Mouse (Mus musculus) midbrain, embryonic 14.5 days (tissue): ENCODE results near the gene Rgs9bp. TPM values are rescaled to one million over a fixed set of nuclear protein-coding genes. Genes with fewer than 3 reads are reported as not detected.
"Not testable (repeated sequence)": the region's sequence is repeated elsewhere in the genome, so short reads cannot be mapped to it uniquely, and the experiment has no call there.

Source experiments
- ATAC-seq: fragments of 200-750 bp; cut with Nextera tagmentation; 2 replicates; pipeline ENCODE4 v1.8.0; 2017; ENCODE audit warnings: moderate number of reproducible peaks, moderate library complexity; ENCODE audit not compliant: low FRiP score, low TSS enrichment
- DNase-seq: peaks from one replicate; pipeline ENCODE4 v3.0.0-alpha.2; 2015
- H3K27ac ChIP-seq: fragments of 300-500 bp; sonication (generic); replicated peaks from 2 replicates; pipeline ENCODE4 v1.5.1; 2014; ENCODE audit warnings: mild to moderate bottlenecking, low read depth, low read length, moderate library complexity
- H3K27me3 ChIP-seq: fragments of 300-500 bp; sonication (generic); 2 replicates; pipeline ENCODE4 v1.6.1; 2014; ENCODE audit warnings: low read length, control low read depth, mixed read lengths; ENCODE audit not compliant: control insufficient read depth, insufficient read depth
- H3K36me3 ChIP-seq: fragments of 300-500 bp; sonication (generic); 2 replicates; pipeline ENCODE4 v1.6.1; 2014; ENCODE audit warnings: low read length, control low read depth; ENCODE audit not compliant: control insufficient read depth, insufficient read depth
- H3K4me1 ChIP-seq: fragments of 300-500 bp; sonication (generic); 2 replicates; pipeline ENCODE4 v1.6.1; 2014; ENCODE audit warnings: mild to moderate bottlenecking, antibody characterized with exemption, low read length, control low read depth; ENCODE audit not compliant: control insufficient read depth, insufficient read depth
- H3K4me2 ChIP-seq: fragments of 300-500 bp; sonication (generic); 2 replicates; pipeline ENCODE4 v1.6.1; 2014; ENCODE audit warnings: mild to moderate bottlenecking, low read length, moderate library complexity
- H3K4me3 ChIP-seq: fragments of 300-500 bp; sonication (generic); replicated peaks from 2 replicates; pipeline ENCODE4 v1.5.1; 2014; ENCODE audit warnings: low read depth, low read length
- H3K9ac ChIP-seq: fragments of 300-500 bp; sonication (generic); replicated peaks from 2 replicates; pipeline ENCODE4 v1.6.1; 2014; ENCODE audit warnings: mild to moderate bottlenecking, low read length, moderate library complexity
- H3K9me3 ChIP-seq: fragments of 300-500 bp; sonication (generic); 2 replicates; pipeline ENCODE4 v1.6.1; 2016; ENCODE audit warnings: low read length, control low read depth, mixed read lengths; ENCODE audit not compliant: control insufficient read depth
- WGBS: fragments of 180-500 bp; shearing (Covaris S2); extraction: QIAGEN DNeasy Blood & Tissue Kit; methylation state at CpG from one replicate; pipeline ENCODE4 v1.1.7; 2014; 5-methylcytosine and 5-hydroxymethylcytosine counted together
- polyA plus RNA-seq: library from polyadenylated mRNA; unstranded; fragments of >200 nt; fragmentation: Nextera tagmentation; extraction: Ambion mirVana; gene quantifications from 2 replicates; pipeline ENCODE4 v1.2.1, GENCODE M21; 2014

Gene Rgs9bp
- polyA plus RNA-seq, 1 experiment from 2014 or later: 0.07 TPM

GRCm38 (mm10) chr7:35569724-35570123 lies 15.7 kb downstream of the Rgs9bp start:
- not testable (repeated sequence) for H3K27ac ChIP-seq, ATAC-seq, H3K4me3 ChIP-seq, H3K36me3 ChIP-seq, H3K9me3 ChIP-seq, DNase-seq, H3K4me2 ChIP-seq, H3K4me1 ChIP-seq, H3K27me3 ChIP-seq, H3K9ac ChIP-seq
- 91% methylated on average over 4 of the region's 4 CpGs for WGBS

GRCm38 (mm10) chr7:35565965-35566364 lies 19.4 kb downstream of the Rgs9bp start:
- H3K9me3 ChIP-seq, H3K4me3 ChIP-seq, H3K4me1 ChIP-seq, H3K9ac ChIP-seq, H3K36me3 ChIP-seq, ATAC-seq, H3K4me2 ChIP-seq, H3K27me3 ChIP-seq, DNase-seq, H3K27ac ChIP-seq: not testable (repeated sequence)
- WGBS: 84% methylated on average over 13 of the region's 13 CpGs

GRCm38 (mm10) chr7:35564872-35565271 lies 20.5 kb downstream of the Rgs9bp start:
- H3K27me3 ChIP-seq, H3K4me3 ChIP-seq, H3K9me3 ChIP-seq, H3K9ac ChIP-seq, H3K36me3 ChIP-seq, H3K27ac ChIP-seq, DNase-seq, H3K4me2 ChIP-seq, ATAC-seq, H3K4me1 ChIP-seq: not testable (repeated sequence)
- 87% methylated on average over 10 of the region's 10 CpGs for WGBS

GRCm38 (mm10) chr7:35564067-35564865 lies 21.1 kb downstream of the Rgs9bp start:
- Histone ChIP-seq H3K4me3 (no peak overlapping the region), H3K36me3 (no peaks in the 10 kb centered on the region), H3K9me3 (no peaks in the 10 kb centered on the region), H3K4me2 (no peak overlapping the region), H3K27ac (no peak overlapping the region), H3K4me1 (no peaks in the 10 kb centered on the region), H3K9ac (no peak overlapping the region), H3K27me3 (no peaks in the 10 kb centered on the region)
- DNase-seq (no peak), ATAC-seq (no peak)
- WGBS: 92% methylated on average over 2 of the region's 2 CpGs

GRCm38 (mm10) chr7:35563071-35563470 lies 22.3 kb downstream of the Rgs9bp start:
- DNase-seq (no peak), ATAC-seq (no peak)
- H3K27ac ChIP-seq: no peak overlapping the region
- H3K4me3 ChIP-seq: no peak overlapping the region
- H3K27me3 ChIP-seq: no peaks in the 10 kb centered on the region
- H3K36me3 ChIP-seq: no peaks in the 10 kb centered on the region
- no peak overlapping the region for H3K4me2 ChIP-seq
- H3K4me1 ChIP-seq: no peaks in the 10 kb centered on the region
- 78% methylated on average over 11 of the region's 11 CpGs for WGBS
- no peak overlapping the region for H3K9ac ChIP-seq
- no peaks in the 10 kb centered on the region for H3K9me3 ChIP-seq

GRCm38 (mm10) chr7:35559838-35560237 lies 25.5 kb downstream of the Rgs9bp start:
- Histone ChIP-seq H3K9ac (no peak overlapping the region), H3K4me1 (peaks cover 6% of the 10 kb centered on the region; the same call in 1 of the 2 replicates), H3K36me3 (no peaks in the 10 kb centered on the region), H3K9me3 (no peaks in the 10 kb centered on the region), H3K4me3 (no peak overlapping the region), H3K27me3 (no peaks in the 10 kb centered on the region), H3K4me2 (no peak overlapping the region), H3K27ac (no peak overlapping the region)
- WGBS: 96% methylated on average over 3 of the region's 3 CpGs
- DNase-seq (no peak), ATAC-seq (no peak)

GRCm38 (mm10) chr7:35558681-35559080 lies 26.7 kb downstream of the Rgs9bp start:
- Histone ChIP-seq H3K27ac (no peak overlapping the region), H3K4me1 (peaks cover 6% of the 10 kb centered on the region; the same call in 1 of the 2 replicates), H3K27me3 (no peaks in the 10 kb centered on the region), H3K9ac (no peak overlapping the region), H3K4me3 (no peak overlapping the region), H3K4me2 (no peak overlapping the region), H3K36me3 (no peaks in the 10 kb centered on the region), H3K9me3 (no peaks in the 10 kb centered on the region)
- 63% methylated on average over 2 of the region's 2 CpGs for WGBS
- ATAC-seq (no peak), DNase-seq (no peak)

GRCm38 (mm10) chr7:35557577-35557976 lies 27.8 kb downstream of the Rgs9bp start:
- H3K27ac ChIP-seq: no peak overlapping the region
- H3K4me2 ChIP-seq: no peak overlapping the region
- H3K9ac ChIP-seq: no peak overlapping the region
- H3K4me3 ChIP-seq: no peak overlapping the region
- H3K9me3 ChIP-seq: no peaks in the 10 kb centered on the region
- no peaks in the 10 kb centered on the region for H3K27me3 ChIP-seq
- DNase-seq: no peak
- 91% methylated on average over 3 of the region's 3 CpGs for whole genome bisulfite sequencing
- no peak for ATAC-seq
- H3K4me1 ChIP-seq: peaks cover 6% of the 10 kb centered on the region; the same call in 1 of the 2 replicates
- H3K36me3 ChIP-seq: no peaks in the 10 kb centered on the region

GRCm38 (mm10) chr7:35556905-35557304 lies 28.5 kb downstream of the Rgs9bp start:
- Histone ChIP-seq H3K4me1 (peaks cover 6% of the 10 kb centered on the region; the same call in 1 of the 2 replicates), H3K9me3 (no peaks in the 10 kb centered on the region), H3K27me3 (no peaks in the 10 kb centered on the region), H3K36me3 (no peaks in the 10 kb centered on the region), H3K27ac (no peak overlapping the region), H3K4me3 (no peak overlapping the region), H3K9ac (no peak overlapping the region), H3K4me2 (no peak overlapping the region)
- ATAC-seq: no peak
- no peak for DNase-seq
- 90% methylated on average over 5 of the region's 5 CpGs for WGBS
